Comparison of ENCODE assay signal across 20 mouse cellular contexts in the genomic region with DNA sequence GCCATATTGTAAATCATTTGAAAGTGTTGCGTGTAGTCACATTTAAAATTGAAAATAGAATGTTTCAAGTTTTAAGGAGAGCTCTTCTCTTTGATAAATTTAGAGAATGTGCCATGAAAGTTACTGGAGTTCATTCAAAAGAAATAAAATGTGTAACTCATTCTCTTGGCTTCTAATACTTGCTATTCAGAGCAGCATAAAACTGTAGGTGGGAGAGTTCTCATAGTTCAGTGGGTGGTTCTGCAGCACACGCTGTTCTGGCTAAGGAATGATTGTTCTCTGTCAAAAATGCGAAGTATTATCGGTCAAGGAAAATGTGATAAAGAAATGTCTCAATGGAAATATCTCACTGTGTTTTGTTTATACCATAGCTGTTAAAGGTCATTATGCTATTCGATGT.
DNase-seq lines count a peak whose midpoint lies in the region; ATAC-seq and TF ChIP-seq lines count a peak whose summit lies in the region.
"Had no signal": no experiment of that assay in that cellular context is flagged by ENCODE, and none has a peak within 500 bp of the region (broad histone marks: within the 10 kb centered on the region; RNA-seq: fewer than 3 reads in every experiment).

No protein-coding gene starts in this region.

- peak; percentile 16 for DNase-seq in kidney, postnatal 0 days (ENCODE audit: low spot score)
- no peak for DNase-seq in kidney, adult 11 months
- DNase-seq in right cerebral cortex, adult 18-20 months = peak; percentile 5
- no peak for DNase-seq in right cerebral cortex, postnatal 14 days
- peak; percentile 30 for DNase-seq in skeletal muscle tissue, adult 2 months (ENCODE audit: low read depth, low spot score)
- no peak for DNase-seq in cerebellum, adult 9-11 months
- DNase-seq: adrenal gland, adult 2 months; adrenal gland, postnatal 36 days; cerebellum, adult 11 months; cerebellum, adult 8-10 months; cerebellum, postnatal 25 days; gastrocnemius, postnatal 14 days; heart, adult 2 months had no signal

- no peaks in the 10 kb centered on the region for H3K27me3 ChIP-seq in kidney, postnatal 0 days (ENCODE audit: insufficient read depth, low read length)
- H3K27me3 ChIP-seq: embryonic facial prominence, embryonic 12.5 days; forebrain, embryonic 12.5 days; heart, embryonic 15.5 days; hindbrain, embryonic 15.5 days had no signal

- H3K9ac ChIP-seq in kidney, postnatal 0 days (ENCODE audit: low read depth, low read length) = no peak overlapping the region
- H3K9ac ChIP-seq: embryonic facial prominence, embryonic 12.5 days; forebrain, embryonic 12.5 days; heart, embryonic 15.5 days; hindbrain, embryonic 15.5 days had no signal

- 72% methylated on average over 5 of the region's 5 CpGs for WGBS in kidney, postnatal 0 days

- H3K27ac ChIP-seq in kidney, postnatal 0 days = no peak overlapping the region
- H3K27ac ChIP-seq: embryonic facial prominence, embryonic 12.5 days; forebrain, embryonic 12.5 days; heart, adult 2 months; heart, embryonic 15.5 days; hindbrain, embryonic 15.5 days had no signal

- TF ChIP-seq CTCF in kidney, postnatal 0 days (IDR thresholded peaks at IDR 0.05; ENCODE audit: low read depth) = no peak

- H3K4me3 ChIP-seq in kidney, postnatal 0 days (replicated peaks; ENCODE audit: low read depth, low read length) = no peak overlapping the region
- H3K4me3 ChIP-seq: embryonic facial prominence, embryonic 12.5 days; forebrain, embryonic 12.5 days; heart, adult 2 months; heart, embryonic 15.5 days; hindbrain, embryonic 15.5 days had no signal

- no peak for ATAC-seq in kidney, postnatal 0 days (replicated peaks; ENCODE audit: low FRiP score, low read depth)
- ATAC-seq: forebrain, embryonic 16.5 days; inflammation-experienced regulatory T-cells, adult 6 months had no signal

- no peaks in the 10 kb centered on the region for H3K36me3 ChIP-seq in kidney, postnatal 0 days (ENCODE audit: insufficient read depth, low read length)
- H3K36me3 ChIP-seq: embryonic facial prominence, embryonic 12.5 days; forebrain, embryonic 12.5 days; heart, embryonic 15.5 days; hindbrain, embryonic 15.5 days had no signal

- no peak overlapping the region for H3K4me2 ChIP-seq in kidney, postnatal 0 days (ENCODE audit: low read length)
- H3K4me2 ChIP-seq: embryonic facial prominence, embryonic 12.5 days; forebrain, embryonic 12.5 days; heart, embryonic 11.5 days; heart, embryonic 15.5 days; hindbrain, embryonic 15.5 days had no signal

- H3K9me3 ChIP-seq in kidney, postnatal 0 days (replicated peaks; ENCODE audit: low read length) = no peaks in the 10 kb centered on the region
- H3K9me3 ChIP-seq: embryonic facial prominence, embryonic 12.5 days; forebrain, embryonic 12.5 days; heart, embryonic 15.5 days; hindbrain, embryonic 15.5 days had no signal

- no peaks in the 10 kb centered on the region for H3K4me1 ChIP-seq in kidney, postnatal 0 days (replicated peaks; ENCODE audit: insufficient read depth, low read length)
- H3K4me1 ChIP-seq: forebrain, embryonic 12.5 days; hindbrain, embryonic 15.5 days had no signal

Comparison
In these comparisons a context has a peak if more than half of its experiments do, and no peak if none do; other contexts are left out.
1. DNase-seq: peak in kidney, postnatal 0 days (single experiment), right cerebral cortex, adult 18-20 months (single experiment) and skeletal muscle tissue, adult 2 months (single experiment); none in kidney, adult 11 months (single experiment), right cerebral cortex, postnatal 14 days (single experiment) and cerebellum, adult 9-11 months (single experiment).